Mouse (Mus musculus) lung, postnatal 0 days (tissue): Measurements from ENCODE around the gene Zfp653. TPM values are rescaled to one million over a fixed set of nuclear protein-coding genes. Genes with fewer than 3 reads are reported as not detected.

Experiments
- ATAC-seq: fragments of 200-750 bp; cut with Nextera tagmentation; 2 replicates; pipeline ENCODE4 v1.8.0; 2017; ENCODE audit warnings: moderate library complexity
- DNase-seq: peaks from one replicate; pipeline ENCODE4 v3.0.0-alpha.2; 2016; ENCODE audit warnings: low spot score
- H3K27ac ChIP-seq: fragments of 300-500 bp; sonication (generic); 2 replicates; pipeline ENCODE4 v1.5.1; 2014; ENCODE audit warnings: antibody characterized with exemption, mild to moderate bottlenecking, low read length, mixed read lengths
- H3K27me3 ChIP-seq: fragments of 300-500 bp; sonication (generic); replicated peaks from 2 replicates; pipeline ENCODE4 v1.6.1; 2014; ENCODE audit warnings: low read length, mixed read lengths; ENCODE audit not compliant: insufficient read depth
- H3K36me3 ChIP-seq: fragments of 300-500 bp; sonication (generic); 2 replicates; pipeline ENCODE4 v1.6.1; 2014; ENCODE audit warnings: low read length, mixed read lengths; ENCODE audit not compliant: insufficient read depth
- H3K4me1 ChIP-seq: fragments of 300-500 bp; sonication (generic); 2 replicates; pipeline ENCODE4 v1.6.1; 2014; ENCODE audit warnings: antibody characterized with exemption, low read depth, low read length, mixed read lengths; ENCODE audit not compliant: insufficient read depth
- H3K4me2 ChIP-seq: fragments of 300-500 bp; sonication (generic); replicated peaks from 2 replicates; pipeline ENCODE4 v1.6.1; 2014; ENCODE audit warnings: low read depth, mild to moderate bottlenecking, low read length, moderate library complexity, mixed read lengths
- H3K4me3 ChIP-seq: fragments of 300-500 bp; sonication (generic); 2 replicates; pipeline ENCODE4 v1.5.1; 2014; ENCODE audit warnings: low read depth, low read length
- H3K9ac ChIP-seq: fragments of 300-500 bp; sonication (generic); replicated peaks from 2 replicates; pipeline ENCODE4 v1.6.1; 2014; ENCODE audit warnings: low read depth, mild to moderate bottlenecking
- H3K9me3 ChIP-seq: fragments of 300-500 bp; sonication (generic); 2 replicates; pipeline ENCODE4 v1.6.1; 2016; ENCODE audit warnings: low read length, mixed read lengths
- CTCF ChIP-seq: IDR thresholded peaks from 2 replicates; pipeline ENCODE4 v1.5.1; 2016; ENCODE audit warnings: antibody characterized with exemption, mild to moderate bottlenecking
- EP300 ChIP-seq: IDR thresholded peaks from 2 replicates; pipeline ENCODE4 v1.6.1; 2016; ENCODE audit warnings: antibody characterized with exemption, mild to moderate bottlenecking, control low read depth
- WGBS: fragments of 180-500 bp; shearing (Covaris S2); extraction: QIAGEN DNeasy Blood & Tissue Kit; methylation state at CpG from one replicate; pipeline ENCODE4 v1.1.7; 2014; 5-methylcytosine and 5-hydroxymethylcytosine counted together
- polyA plus RNA-seq: library from polyadenylated mRNA; unstranded; fragments of >200 nt; fragmentation: Nextera tagmentation; extraction: Ambion mirVana; gene quantifications from 2 replicates; pipeline ENCODE4 v1.2.1, GENCODE M21; 2015

The Zfp653 gene
- polyA plus RNA-seq, 1 experiment from 2014 or later = 8.8 TPM

- no peak for TF ChIP-seq EP300
- no peak for TF ChIP-seq CTCF
- Histone ChIP-seq H3K9me3 (no peaks in the 10 kb centered on the region), H3K36me3 (peaks cover 20% of the 10 kb centered on the region), H3K4me2 (0 out of 2 replicates have a peak overlapping the region, but pooled peaks have one; percentile 88), H3K27ac (no peak overlapping the region), H3K27me3 (no peaks in the 10 kb centered on the region), H3K4me1 (peaks cover 7% of the 10 kb centered on the region; the same call in 1 of the 2 replicates), H3K4me3 (peak overlapping the region; percentile 83; the same call in 1 of the 2 replicates), H3K9ac (no peak overlapping the region)
- DNase-seq = no peak
- ATAC-seq = no peak
- WGBS = 90% methylated on average over 4 of the region's 4 CpGs
Measured at GRCm38 (mm10) chr9:22115635-22116034, 44.5 kb upstream of the Zfp653 start.

- Histone ChIP-seq H3K27me3 (no peaks in the 10 kb centered on the region), H3K4me3 (no peak overlapping the region), H3K36me3 (peaks cover 13% of the 10 kb centered on the region), H3K9me3 (no peaks in the 10 kb centered on the region), H3K4me1 (no peaks in the 10 kb centered on the region), H3K27ac (no peak overlapping the region), H3K9ac (no peak overlapping the region), H3K4me2 (no peak overlapping the region)
- DNase-seq (no peak), ATAC-seq (no peak)
- TF ChIP-seq EP300 (no peak), CTCF (no peak)
- 85% methylated on average over 9 of the region's 9 CpGs for WGBS
Measured at GRCm38 (mm10) chr9:22108194-22108593, 37.0 kb upstream of the Zfp653 start.

GRCm38 (mm10) chr9:22099922-22100321 is 28.7 kb upstream of the Zfp653 start:
- no peak for DNase-seq
- Histone ChIP-seq H3K4me2 (no peak overlapping the region), H3K9me3 (no peaks in the 10 kb centered on the region), H3K36me3 (no peaks in the 10 kb centered on the region), H3K27me3 (peaks cover 16% of the 10 kb centered on the region), H3K4me3 (no peak overlapping the region), H3K4me1 (peaks cover 3% of the 10 kb centered on the region; the same call in 1 of the 2 replicates), H3K27ac (no peak overlapping the region), H3K9ac (no peak overlapping the region)
- ATAC-seq = no peak
- TF ChIP-seq CTCF (no peak), EP300 (no peak)
- WGBS = 4% methylated on average over 17 of the region's 18 CpGs

- no peaks in the 10 kb centered on the region for H3K9me3 ChIP-seq
- peaks cover 16% of the 10 kb centered on the region for H3K27me3 ChIP-seq
- WGBS = 5% methylated on average over 14 of the region's 14 CpGs
- H3K27ac ChIP-seq = no peak within 1 kb of the TSS
- H3K9ac ChIP-seq = no peak within 1 kb of the TSS
- H3K4me2 ChIP-seq = no peak within 1 kb of the TSS
- peak; percentile 29 for DNase-seq
- H3K36me3 ChIP-seq = no peaks in the 10 kb centered on the region
- H3K4me1 ChIP-seq = peaks cover 3% of the 10 kb centered on the region; the same call in 1 of the 2 replicates
- ATAC-seq = peak; percentile 58
- no peak for TF ChIP-seq CTCF
- TF ChIP-seq EP300 = no peak
- no peak within 1 kb of the TSS for H3K4me3 ChIP-seq
Measured at GRCm38 (mm10) chr9:22098993-22099696, 28.0 kb upstream of the Zfp653 start, which contains the start of gene Cnn1. Gene Cnn1, plus strand, starts transcription at chr9:22099216.

GRCm38 (mm10) chr9:22095854-22096307 is 24.7 kb upstream of the Zfp653 start:
- DNase-seq = peak; percentile 87

GRCm38 (mm10) chr9:22092746-22093145 is 21.6 kb upstream of the Zfp653 start:
- Histone ChIP-seq H3K4me2 (no peak overlapping the region), H3K4me3 (no peak overlapping the region), H3K36me3 (no peaks in the 10 kb centered on the region), H3K27me3 (0 out of 2 replicates have a peak, but pooled peaks cover 3% of the 10 kb centered on the region), H3K9me3 (no peaks in the 10 kb centered on the region), H3K27ac (no peak overlapping the region), H3K9ac (no peak overlapping the region), H3K4me1 (peaks cover 3% of the 10 kb centered on the region; the same call in 1 of the 2 replicates)
- DNase-seq (no peak), ATAC-seq (no peak)
- TF ChIP-seq CTCF (no peak), EP300 (no peak)
- WGBS = 67% methylated on average over 6 of the region's 6 CpGs

More at GRCm38 (mm10) chr9:22095854-22096307, 24.7 kb upstream of the Zfp653 start:
- Histone ChIP-seq H3K9me3 (no peaks in the 10 kb centered on the region), H3K27ac (no peak overlapping the region), H3K9ac (no peak overlapping the region), H3K27me3 (peaks cover 15% of the 10 kb centered on the region), H3K4me2 (peak overlapping the region; percentile 51), H3K36me3 (no peaks in the 10 kb centered on the region), H3K4me1 (peaks cover 3% of the 10 kb centered on the region; the same call in 1 of the 2 replicates), H3K4me3 (no peak overlapping the region; the same call in 1 of the 2 replicates)
- peak; percentile 87 for ATAC-seq
- WGBS = 1% methylated on average over 24 of the region's 24 CpGs
- no peak for TF ChIP-seq EP300
- peak; percentile 85 for TF ChIP-seq CTCF
